Mouse (Mus musculus): ENCODE measurements around the gene Olfr1028. TPM values are rescaled to one million over a fixed set of nuclear protein-coding genes. Genes with fewer than 3 reads are reported as not detected.

The Olfr1028 gene
- total RNA-seq (2023): not detected

GRCm38 (mm10) chr2:85950137-85950536, at the start of gene Olfr1028:
Gene Olfr1028, plus strand, starts transcription at chr2:85950437.

GRCm38 (mm10) chr2:85904952-85905351, 45.3 kb upstream of the Olfr1028 start, which contains the start of gene Olfr1024:
Gene Olfr1024, minus strand, starts transcription at chr2:85905052.

GRCm38 (mm10) chr2:85914893-85915292, 35.3 kb upstream of the Olfr1028 start, which contains the start of gene Olfr1025-ps1:
Gene Olfr1025-ps1, plus strand, starts transcription at chr2:85915193.

GRCm38 (mm10) chr2:85921258-85921657, 29.0 kb upstream of the Olfr1028 start, which contains the start of gene Olfr1026:
Gene Olfr1026, plus strand, starts transcription at chr2:85921558.

GRCm38 (mm10) chr2:85973595-85973994, 23.4 kb downstream of the Olfr1028 start, which contains the start of gene Olfr1029:
Gene Olfr1029, plus strand, starts transcription at chr2:85973895.

GRCm38 (mm10) chr2:85978976-85979375, 28.7 kb downstream of the Olfr1028 start, which contains the start of gene Olfr1030:
Gene Olfr1030, plus strand, starts transcription at chr2:85979276.

GRCm38 (mm10) chr2:85990004-85990403, 39.8 kb downstream of the Olfr1028 start, which contains the start of gene Olfr1031:
Gene Olfr1031, plus strand, starts transcription at chr2:85990304.

Other genes starting within 250 kb of the Olfr1028 start
- gene Olfr1009, start 235.0 kb upstream of the Olfr1028 start, total RNA-seq (2023): not detected
- not detected for gene Olfr1012, start 187.7 kb upstream of the Olfr1028 start, total RNA-seq (2023)
- not detected for gene Olfr1013, start 183.3 kb upstream of the Olfr1028 start, total RNA-seq (2023)
- gene Olfr1014, start 177.7 kb upstream of the Olfr1028 start, total RNA-seq (2023): not detected
- not detected for gene Olfr1015, start 168.4 kb upstream of the Olfr1028 start, total RNA-seq (2023)
- gene Olfr1016, start 147.9 kb upstream of the Olfr1028 start, total RNA-seq (2023): not detected
- not detected for gene Olfr1018, start 132.0 kb upstream of the Olfr1028 start, total RNA-seq (2023)
- gene Olfr1019, start 105.0 kb upstream of the Olfr1028 start, total RNA-seq (2023): not detected
- gene Olfr1020, start 103.4 kb upstream of the Olfr1028 start, total RNA-seq (2023): not detected
- not detected for gene Olfr1022, start 81.8 kb upstream of the Olfr1028 start, total RNA-seq (2023)
- not detected for gene Olfr1023, start 64.8 kb upstream of the Olfr1028 start, total RNA-seq (2023)
- gene Olfr1024, start 45.4 kb upstream of the Olfr1028 start, total RNA-seq (2023): not detected
- not detected for gene Olfr1025-ps1, start 35.2 kb upstream of the Olfr1028 start, total RNA-seq (2023)
- not detected for gene Olfr1026, start 28.9 kb upstream of the Olfr1028 start, total RNA-seq (2023)
- not detected for gene Olfr1029, start 23.5 kb downstream of the Olfr1028 start, total RNA-seq (2023)
- gene Olfr1030, start 28.8 kb downstream of the Olfr1028 start, total RNA-seq (2023): not detected
- gene Olfr1031, start 39.9 kb downstream of the Olfr1028 start, total RNA-seq (2023): not detected
- not detected for gene Olfr1032, start 55.1 kb downstream of the Olfr1028 start, total RNA-seq (2023)
- gene Olfr1033, start 70.2 kb downstream of the Olfr1028 start, total RNA-seq (2023): not detected
- gene Olfr1034, start 95.4 kb downstream of the Olfr1028 start, total RNA-seq (2023): not detected
- not detected for gene Olfr1036, start 123.6 kb downstream of the Olfr1028 start, total RNA-seq (2023)
- gene Olfr1037, start 136.9 kb downstream of the Olfr1028 start, total RNA-seq (2023): not detected
- not detected for gene Olfr1039, start 185.5 kb downstream of the Olfr1028 start, total RNA-seq (2023)
- not detected for gene Olfr1040, start 196.3 kb downstream of the Olfr1028 start, total RNA-seq (2023)
- gene Olfr1042, start 211.4 kb downstream of the Olfr1028 start, total RNA-seq (2023): not detected
- not detected for gene Olfr1043, start 217.1 kb downstream of the Olfr1028 start, total RNA-seq (2023)
- not detected for gene Olfr1044, start 227.4 kb downstream of the Olfr1028 start, total RNA-seq (2023)
- gene Olfr52, start 235.2 kb downstream of the Olfr1028 start, total RNA-seq (2023): not detected

Measured in T-cell, adult 66 days (primary cell).